ENCODE assay signal across 25 mouse cellular contexts in genomic region chr6:97046541-97046940, GRCm38 (mm10). TPM values are rescaled to one million over a fixed set of nuclear protein-coding genes. Genes with fewer than 3 reads are reported as not detected.
DNase-seq lines count a peak whose midpoint lies in the region; ATAC-seq and TF ChIP-seq lines count a peak whose summit lies in the region.
"Had no signal": no experiment of that assay in that cellular context is flagged by ENCODE, and none has a peak within 500 bp of the region (broad histone marks: within the 10 kb centered on the region; RNA-seq: fewer than 3 reads in every experiment).

No protein-coding gene starts in this region.

- peaks cover 23% of the 10 kb centered on the region for H3K27me3 ChIP-seq in E14TG2a.4 (ENCODE audit: insufficient read depth, low read length)
- no peaks in the 10 kb centered on the region for H3K27me3 ChIP-seq in forebrain, postnatal 0 days (ENCODE audit: insufficient read depth, low read length)
- H3K27me3 ChIP-seq: forebrain, embryonic 13.5 days; forebrain, embryonic 15.5 days had no signal

- H3K36me3 ChIP-seq in E14TG2a.4 (ENCODE audit: insufficient read depth, low read length) = no peaks in the 10 kb centered on the region
- H3K36me3 ChIP-seq in forebrain, postnatal 0 days (ENCODE audit: insufficient read depth) = no peaks in the 10 kb centered on the region
- H3K36me3 ChIP-seq: embryonic facial prominence, embryonic 10.5 days; embryonic facial prominence, embryonic 12.5 days; forebrain, embryonic 15.5 days had no signal

- WGBS in forebrain, postnatal 0 days = 78% methylated on average over 4 of the region's 4 CpGs

- ATAC-seq in forebrain, postnatal 0 days = no peak
- ATAC-seq: activated CD4-positive, CD25-positive, alpha-beta regulatory T cell, adult 4 months; CD4-positive, CD25-positive, alpha-beta regulatory T cell, adult 4 months; forebrain, embryonic 13.5 days; forebrain, embryonic 15.5 days had no signal

- intact Hi-C loops in heart, postnatal 10 days (cut with DNase I) = no loop called here

- no peak overlapping the region for H3K9ac ChIP-seq in forebrain, postnatal 0 days
- H3K9ac ChIP-seq: embryonic facial prominence, embryonic 12.5 days; forebrain, embryonic 13.5 days; forebrain, embryonic 15.5 days had no signal

- H3K4me2 ChIP-seq in forebrain, postnatal 0 days (ENCODE audit: low read depth) = no peak overlapping the region
- H3K4me2 ChIP-seq: embryonic facial prominence, embryonic 12.5 days; forebrain, embryonic 13.5 days; forebrain, embryonic 15.5 days had no signal

- 0 out of 2 replicates have a peak overlapping the region, but pooled peaks have one; percentile 37 for H3K4me3 ChIP-seq in E14TG2a.4 (replicated peaks; ENCODE audit: low read length)
- H3K4me3 ChIP-seq in forebrain, postnatal 0 days (ENCODE audit: low read depth, low read length) = no peak overlapping the region
- H3K4me3 ChIP-seq: embryonic facial prominence, embryonic 10.5 days; embryonic facial prominence, embryonic 12.5 days; forebrain, embryonic 13.5 days; forebrain, embryonic 15.5 days had no signal

- H3K4me1 ChIP-seq in E14TG2a.4 (replicated peaks; ENCODE audit: low read depth, low read length) = peaks cover 58% of the 10 kb centered on the region
- no peaks in the 10 kb centered on the region for H3K4me1 ChIP-seq in forebrain, postnatal 0 days (ENCODE audit: insufficient read depth)
- H3K4me1 ChIP-seq: embryonic facial prominence, embryonic 10.5 days; embryonic facial prominence, embryonic 12.5 days; forebrain, embryonic 13.5 days; forebrain, embryonic 15.5 days had no signal

- H3K9me3 ChIP-seq in E14TG2a.4 (ENCODE audit: low read length) = no peaks in the 10 kb centered on the region
- H3K9me3 ChIP-seq in forebrain, postnatal 0 days (ENCODE audit: low read length) = no peaks in the 10 kb centered on the region
- H3K9me3 ChIP-seq: embryonic facial prominence, embryonic 10.5 days; embryonic facial prominence, embryonic 12.5 days; forebrain, embryonic 13.5 days; forebrain, embryonic 15.5 days had no signal

- no peak overlapping the region for H3K27ac ChIP-seq in forebrain, postnatal 0 days (ENCODE audit: low read depth, low read length)
- H3K27ac ChIP-seq: embryonic facial prominence, embryonic 10.5 days; embryonic facial prominence, embryonic 12.5 days; forebrain, embryonic 13.5 days; forebrain, embryonic 15.5 days had no signal

- DNase-seq in heart, adult 11 months = peak; percentile 17
- no peak for DNase-seq in heart, postnatal 10 days
- DNase-seq in ES-CJ7 (ENCODE audit: low read depth, low spot score) (peak; percentile 87), WW6 (ENCODE audit: low read depth, low spot score) (peak; percentile 61)
- no peak for DNase-seq in testis, postnatal 10 days (ENCODE audit: low spot score)
- DNase-seq in lung, adult 18-20 months = no peak
- no peak for DNase-seq in forebrain, postnatal 0 days
- DNase-seq: adrenal gland, adult 8-10 months; adrenal gland, postnatal 14 days; adrenal gland, postnatal 36 days; B cell, adult 2 months; cerebellum, adult 11-12 months; cerebellum, adult 2 months; cerebellum, adult 9-10 months; cerebellum, postnatal 10 days; cerebellum, postnatal 25 days had no signal

- TF ChIP-seq CTCF in E14TG2a.4 (conservative IDR thresholded peaks at IDR 0.05; ENCODE audit: low read length) = no peak
- TF ChIP-seq CTCF in forebrain, postnatal 0 days (IDR thresholded peaks at IDR 0.05; ENCODE audit: low read depth) = no peak

RNA-seq across cellular contexts. Expression of gene Fam19a4, which starts 13.7 kb away (rescaled TPM):
- not detected for total RNA-seq in heart, postnatal 10 days (2021)
- total RNA-seq in forebrain, postnatal 0 days (2014; rRNA removed) = 1.3 and 1.7 TPM in 2 replicates
- 1.6 and 2.4 TPM in 2 replicates for polyA plus RNA-seq in forebrain, postnatal 0 days (2015; fragmentation: Nextera tagmentation; extraction: Ambion mirVana)
- total RNA-seq: CH12.LX, MEL had no signal

Comparison
In these comparisons a context has a peak if more than half of its experiments do, and no peak if none do; other contexts are left out.
1. DNase-seq: peak in heart, adult 11 months (single experiment), ES-CJ7 (single experiment) and WW6 (single experiment); none in heart, postnatal 10 days (0 of 2), testis, postnatal 10 days (single experiment), lung, adult 18-20 months (0 of 2) and forebrain, postnatal 0 days (single experiment).